Mouse (Mus musculus) liver, adult 2 months (tissue): ENCODE data around the gene Lrrc34.

ENCODE experiments used
- CTCF ChIP-seq: fragments of 200-500 bp; IDR thresholded peaks from 2 replicates; pipeline ENCODE4 v1.5.1; 2011; ENCODE audit warnings: low read depth, low read length, control low read depth
- POLR2A ChIP-seq: fragments of 200-500 bp; IDR thresholded peaks from 2 replicates; pipeline ENCODE4 v1.6.1; 2011; ENCODE audit warnings: low read length, control low read depth; ENCODE audit not compliant: insufficient read depth; ENCODE audit errors: extremely low read depth

DNA sequence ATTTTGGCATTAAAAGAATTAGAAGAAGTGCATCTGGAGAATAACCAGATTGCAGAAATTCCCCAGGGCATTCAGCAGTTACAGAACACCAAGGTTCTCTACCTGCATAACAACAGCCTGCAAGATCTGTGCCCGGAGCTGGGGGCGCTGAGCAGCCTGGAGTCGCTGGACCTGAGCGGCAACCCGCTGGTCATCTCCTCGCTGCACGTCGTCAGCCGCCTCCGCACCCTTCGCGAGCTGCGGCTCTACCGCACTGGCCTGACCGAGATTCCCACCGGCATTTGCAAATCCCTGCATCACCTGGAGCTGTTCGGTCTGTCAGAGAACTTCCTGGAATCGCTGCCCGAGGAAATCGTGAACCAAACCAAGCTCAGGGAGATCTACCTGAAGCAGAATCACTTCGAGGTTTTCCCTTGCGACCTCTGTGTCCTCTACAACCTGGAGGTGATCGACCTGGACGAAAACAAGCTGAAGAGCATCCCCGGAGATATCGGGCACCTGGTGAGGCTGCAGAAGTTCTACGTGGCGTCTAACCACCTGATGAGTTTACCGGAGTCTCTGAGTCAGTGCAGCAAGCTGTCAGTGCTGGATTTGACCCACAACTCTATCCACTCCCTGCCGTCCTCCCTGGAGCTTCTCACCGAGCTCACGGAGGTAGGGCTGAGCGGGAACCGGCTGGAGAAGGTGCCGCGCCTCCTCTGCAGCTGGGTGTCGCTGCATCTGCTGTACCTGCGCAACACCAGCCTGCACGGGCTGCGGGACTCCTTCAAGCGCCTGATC, 2.6 kb upstream of the Lrrc34 start:
- TF ChIP-seq POLR2A (no peak), CTCF (no peak)
